Mouse (Mus musculus) naive thymus-derived CD4-positive, alpha-beta T cell, adult 5 months (primary cell): ENCODE results near the gene Qars. TPM values are rescaled to one million over a fixed set of nuclear protein-coding genes. Genes with fewer than 3 reads are reported as not detected.

Source experiments
- polyA plus RNA-seq: library from polyadenylated mRNA; unstranded; fragments of 100-300 nt; shearing (Covaris generic); gene quantifications from one replicate; pipeline ENCODE4 v1.2.1, GENCODE M21; 2017

The Qars gene
- 76.9 TPM for polyA plus RNA-seq

GRCm38 (mm10) chr9:108507619-108508434, at the start of gene Qars:
Gene Qars (plus strand): TSS chr9:108507706.

GRCm38 (mm10) chr9:108460319-108461178, 47.0 kb upstream of the Qars start, which contains the start of gene Ccdc71:
Gene Ccdc71 (plus strand): TSS chr9:108460527.

GRCm38 (mm10) chr9:108461181-108461631, 46.3 kb upstream of the Qars start, which contains the start of gene Klhdc8b:
Gene Klhdc8b (minus strand): TSS chr9:108461581.

GRCm38 (mm10) chr9:108479721-108480351, 27.7 kb upstream of the Qars start, which contains the start of gene Lamb2:
Gene Lamb2 (plus strand): TSS chr9:108479736.

GRCm38 (mm10) chr9:108490559-108491285, 16.8 kb upstream of the Qars start, which contains the start of gene Usp19:
Gene Usp19 (plus strand): TSS chr9:108490602.

GRCm38 (mm10) chr9:108516380-108517251, 9.1 kb downstream of the Qars start, which contains the start of gene Qrich1:
Gene Qrich1 (plus strand): TSS chr9:108516806.

GRCm38 (mm10) chr9:108560227-108560841, 52.8 kb downstream of the Qars start, which contains the start of gene Impdh2:
Gene Impdh2 (plus strand): TSS chr9:108560286.

Other genes with a start within 250 kb of the Qars start
- gene Dag1, start 243.7 kb upstream of the Qars start, polyA plus RNA-seq: 25.2 TPM
- 2.8 TPM for gene Nicn1, start 217.3 kb upstream of the Qars start, polyA plus RNA-seq
- 0.32 TPM for gene Amt, start 210.9 kb upstream of the Qars start, polyA plus RNA-seq
- 480 TPM for gene Rhoa, start 201.6 kb upstream of the Qars start, polyA plus RNA-seq
- 8.6 TPM for gene Tcta, start 201.5 kb upstream of the Qars start, polyA plus RNA-seq
- 219 TPM for gene Gpx1, start 168.8 kb upstream of the Qars start, polyA plus RNA-seq
- 119 TPM for gene Usp4, start 159.9 kb upstream of the Qars start, polyA plus RNA-seq
- 1.9 TPM for gene 1700102P08Rik, start 114.9 kb upstream of the Qars start, polyA plus RNA-seq
- 0.11 TPM for gene Ccdc36, start 79.2 kb upstream of the Qars start, polyA plus RNA-seq
- gene BC048562, start 71.2 kb upstream of the Qars start, polyA plus RNA-seq: not detected
- gene Ccdc71, start 47.2 kb upstream of the Qars start, polyA plus RNA-seq: 43.7 TPM
- gene Klhdc8b, start 46.1 kb upstream of the Qars start, polyA plus RNA-seq: 13.7 TPM
- 0.57 TPM for gene Lamb2, start 28.0 kb upstream of the Qars start, polyA plus RNA-seq
- gene Usp19, start 17.1 kb upstream of the Qars start, polyA plus RNA-seq: 208 TPM
- 193 TPM for gene Qrich1, start 9.1 kb downstream of the Qars start, polyA plus RNA-seq
- gene Impdh2, start 52.6 kb downstream of the Qars start, polyA plus RNA-seq: 128 TPM
- 19.7 TPM for gene Ndufaf3, start 59.7 kb downstream of the Qars start, polyA plus RNA-seq
- gene Dalrd3, start 62.2 kb downstream of the Qars start, polyA plus RNA-seq: 67.8 TPM
- 33.6 TPM for gene Wdr6, start 71.0 kb downstream of the Qars start, polyA plus RNA-seq
- gene P4htm, start 90.0 kb downstream of the Qars start, polyA plus RNA-seq: 9.8 TPM
- 182 TPM for gene Arih2, start 141.7 kb downstream of the Qars start, polyA plus RNA-seq
- gene Slc25a20, start 154.4 kb downstream of the Qars start, polyA plus RNA-seq: 18.9 TPM
- gene Prkar2a, start 181.6 kb downstream of the Qars start, polyA plus RNA-seq: 17.3 TPM